Mouse (Mus musculus) brain, embryonic 14.5 days (tissue): Measurements from ENCODE around the gene Gjc3.

Experiments used
- CTCF ChIP-seq: fragments of 200-500 bp; IDR thresholded peaks from 2 replicates; pipeline ENCODE4 v1.5.1; 2012; ENCODE audit warnings: inconsistent platforms, mild to moderate bottlenecking, moderate library complexity, borderline replicate concordance; ENCODE audit not compliant: insufficient read depth, insufficient read length; ENCODE audit errors: extremely low read depth
- POLR2A ChIP-seq: fragments of 200-500 bp; IDR thresholded peaks from 2 replicates; pipeline ENCODE4 v1.6.1; 2012; ENCODE audit warnings: mild to moderate bottlenecking, inconsistent platforms, borderline replicate concordance; ENCODE audit not compliant: poor library complexity, insufficient read depth, insufficient read length, severe bottlenecking; ENCODE audit errors: extremely low read depth

- TF ChIP-seq CTCF: no peak
- no peak for TF ChIP-seq POLR2A
Measured at GRCm38 (mm10) chr5:137966492-137966891, 3.6 kb upstream of the Gjc3 start.
